Mouse (Mus musculus): ENCODE results near the gene 1700021F05Rik.
A peak's percentile ranks its signal among the peaks of the same experiment; 100 is the strongest.

Gene 1700021F05Rik

DNA sequence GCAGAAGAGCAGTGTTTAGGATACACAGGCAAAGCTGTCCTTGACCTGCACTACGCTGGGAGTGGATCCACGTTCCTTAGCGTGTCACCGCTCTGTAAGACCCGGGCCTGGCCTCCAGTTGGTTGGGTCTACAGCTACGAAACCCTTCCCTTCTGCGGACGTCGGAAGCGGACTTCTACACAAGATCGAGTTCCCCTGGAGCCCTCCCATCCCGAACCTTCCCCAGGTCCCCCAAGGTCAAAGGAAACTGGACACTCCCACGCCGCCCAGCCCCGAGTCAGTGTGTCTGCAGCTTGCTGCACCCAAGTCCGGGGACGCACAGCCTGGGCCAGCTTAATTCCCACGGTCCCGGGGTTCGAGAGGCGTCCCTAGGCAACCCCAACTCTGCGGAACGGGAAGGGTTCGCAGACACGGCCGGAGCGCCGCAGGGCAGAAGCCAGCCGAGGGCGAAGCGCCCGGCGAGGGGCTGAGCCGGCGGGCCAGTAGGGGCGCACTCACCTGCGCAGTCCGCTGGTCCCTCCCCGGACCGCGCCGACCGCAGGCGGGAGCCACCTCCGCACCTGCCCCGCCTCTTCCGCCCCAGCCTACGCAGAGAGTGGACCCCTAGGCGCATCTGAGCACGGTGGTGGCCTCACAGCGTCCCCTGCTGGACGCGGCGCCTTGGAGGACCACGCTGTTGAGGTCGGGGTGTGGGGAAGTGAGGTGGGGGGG is at the start of gene 1700021F05Rik:
Gene 1700021F05Rik, minus strand, starts transcription at position 553 of the 711 bp plus-strand sequence.
- DNase-seq (ENCODE audit: low spot score), result peak; percentile 99

DNA sequence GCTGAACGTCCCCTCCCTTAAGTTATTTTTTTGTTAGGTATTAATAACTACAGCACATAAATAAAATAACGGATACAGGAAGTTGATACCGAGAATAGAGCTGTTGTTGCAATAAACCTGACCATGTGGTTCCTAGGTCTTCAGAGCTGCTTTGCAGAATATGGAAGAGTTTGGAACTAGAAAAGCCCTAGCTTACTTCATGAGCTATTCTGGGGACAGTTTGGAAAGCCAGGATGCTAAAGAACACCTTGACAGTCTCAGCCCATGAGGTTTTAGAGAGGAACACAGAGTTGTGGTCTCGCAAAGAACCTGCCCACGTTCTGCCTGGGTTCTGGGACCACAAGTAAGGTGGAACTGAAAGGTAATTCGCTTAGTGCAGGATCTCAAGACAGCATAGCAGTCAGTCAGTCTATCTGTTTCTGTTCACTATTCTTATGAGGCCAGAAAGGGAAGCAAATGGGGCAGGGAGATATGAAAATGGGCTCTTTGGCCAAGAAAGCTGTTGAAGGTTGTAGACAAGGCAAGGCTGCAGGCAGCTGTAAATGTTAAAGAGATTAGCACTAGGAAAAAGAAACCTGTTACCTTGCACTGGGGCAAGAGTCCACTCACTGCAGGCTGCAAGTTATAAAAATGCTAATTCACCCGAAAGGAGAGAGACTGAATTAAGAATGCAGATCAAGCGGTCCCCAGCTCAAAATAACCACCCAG is 47.8 kb upstream of the 1700021F05Rik start:
- no peak for DNase-seq (ENCODE audit: low spot score)

DNA sequence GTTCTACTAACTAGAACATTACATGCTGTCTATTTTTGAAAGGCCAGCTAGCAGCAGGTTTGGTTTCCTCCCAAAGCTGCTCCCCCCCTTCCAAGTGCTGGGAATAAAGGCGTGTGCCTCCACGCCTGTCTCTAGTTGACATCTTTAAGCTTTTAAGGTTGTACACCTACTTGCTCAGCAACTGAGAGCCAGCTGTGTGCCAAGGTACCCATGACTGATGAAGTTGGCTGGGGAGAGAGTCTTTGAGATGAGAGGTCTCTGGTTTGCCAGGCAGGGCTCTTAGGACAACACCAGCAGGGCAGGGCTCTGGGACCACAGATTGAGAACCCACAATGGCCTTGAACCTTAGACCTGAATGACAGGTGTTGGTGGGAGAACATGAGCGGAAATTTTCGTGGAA is 43.7 kb upstream of the 1700021F05Rik start:
- no peak for DNase-seq (ENCODE audit: low spot score)

DNA sequence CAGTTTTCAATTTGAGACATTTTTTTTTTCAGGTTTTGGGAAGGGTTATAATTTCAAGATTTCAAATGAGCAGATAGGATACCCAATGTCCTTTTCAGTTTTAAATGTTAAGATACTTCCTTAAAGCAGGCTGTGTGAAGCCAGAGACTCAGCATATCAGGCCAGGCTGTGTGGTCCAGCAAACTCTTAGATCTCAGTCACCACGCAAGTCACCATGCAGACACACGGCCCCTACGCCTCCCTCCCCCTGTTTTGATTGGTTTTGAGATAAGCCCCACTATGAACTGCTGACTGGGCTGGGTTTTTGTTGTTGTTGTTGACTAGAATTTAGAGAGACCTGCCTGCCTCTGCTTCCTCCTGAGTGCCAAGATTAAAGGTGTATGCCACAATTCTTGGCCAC is 40.5 kb upstream of the 1700021F05Rik start:
- DNase-seq (ENCODE audit: low spot score), result peak; percentile 64

DNA sequence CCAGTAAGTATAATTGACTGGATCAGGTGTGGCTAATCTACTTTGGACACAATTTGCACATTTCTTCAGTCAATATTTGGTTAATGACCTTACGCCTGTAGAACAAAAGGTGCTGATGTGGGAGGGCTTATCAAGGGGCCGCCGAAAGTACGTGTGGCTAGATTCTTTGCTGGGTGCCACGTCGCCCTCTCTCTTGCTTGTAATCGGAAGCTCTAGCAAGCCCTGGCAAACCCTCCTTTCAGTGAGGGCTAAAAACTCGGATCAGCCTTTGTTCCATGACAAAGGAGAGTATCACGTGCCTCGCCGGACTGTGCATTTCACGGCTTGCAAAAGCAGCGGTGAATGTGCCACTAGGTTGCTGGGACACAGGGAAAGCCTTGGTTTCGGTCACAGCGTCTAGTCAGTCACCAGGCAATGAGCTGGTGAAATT is 39.9 kb upstream of the 1700021F05Rik start:
- DNase-seq (ENCODE audit: low spot score), result peak; percentile 91

DNA sequence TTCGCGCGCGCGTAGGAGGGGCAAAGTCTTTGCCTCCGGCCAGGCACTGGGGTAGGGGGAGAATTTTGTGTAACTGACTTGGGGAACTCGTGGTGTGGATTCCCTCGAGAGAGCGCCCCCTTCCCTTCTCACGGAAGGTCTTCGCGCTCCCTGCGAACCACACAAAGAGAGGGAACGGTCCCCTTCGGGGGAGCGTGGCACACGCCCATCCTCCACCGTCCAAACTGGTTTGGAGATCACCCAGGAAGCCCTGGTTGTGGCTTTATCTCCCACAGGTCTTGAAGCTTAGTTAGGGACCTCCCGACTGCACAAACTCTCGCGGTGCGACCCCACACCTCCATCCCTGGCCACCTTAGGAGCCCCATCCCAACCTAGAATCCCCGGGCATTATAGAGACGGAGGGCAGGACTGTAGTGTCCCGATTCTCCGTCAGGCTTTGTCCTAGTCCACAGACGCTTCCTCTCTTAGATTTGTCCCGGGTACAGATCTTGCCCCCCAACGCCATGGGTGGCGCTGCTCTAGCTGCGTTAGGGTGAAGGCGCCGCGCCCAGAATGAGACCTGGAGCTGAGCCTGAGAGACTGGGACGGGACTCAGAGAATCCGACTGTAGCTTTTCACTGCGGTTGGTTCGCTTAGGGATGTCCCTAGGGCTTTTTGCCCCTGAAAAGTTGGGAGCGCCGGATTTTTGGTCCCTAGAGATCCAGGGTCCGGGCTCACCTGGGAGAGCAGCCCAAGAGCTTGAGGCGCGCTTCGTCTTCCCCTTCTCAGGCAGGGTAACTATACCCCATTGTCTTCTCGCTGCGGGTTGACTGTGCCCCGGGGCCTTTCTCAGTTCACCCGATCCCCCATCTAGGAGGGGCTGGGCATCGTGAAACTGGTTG is 38.8 kb upstream of the 1700021F05Rik start:
- DNase-seq (ENCODE audit: low spot score), result peak; percentile 86

DNA sequence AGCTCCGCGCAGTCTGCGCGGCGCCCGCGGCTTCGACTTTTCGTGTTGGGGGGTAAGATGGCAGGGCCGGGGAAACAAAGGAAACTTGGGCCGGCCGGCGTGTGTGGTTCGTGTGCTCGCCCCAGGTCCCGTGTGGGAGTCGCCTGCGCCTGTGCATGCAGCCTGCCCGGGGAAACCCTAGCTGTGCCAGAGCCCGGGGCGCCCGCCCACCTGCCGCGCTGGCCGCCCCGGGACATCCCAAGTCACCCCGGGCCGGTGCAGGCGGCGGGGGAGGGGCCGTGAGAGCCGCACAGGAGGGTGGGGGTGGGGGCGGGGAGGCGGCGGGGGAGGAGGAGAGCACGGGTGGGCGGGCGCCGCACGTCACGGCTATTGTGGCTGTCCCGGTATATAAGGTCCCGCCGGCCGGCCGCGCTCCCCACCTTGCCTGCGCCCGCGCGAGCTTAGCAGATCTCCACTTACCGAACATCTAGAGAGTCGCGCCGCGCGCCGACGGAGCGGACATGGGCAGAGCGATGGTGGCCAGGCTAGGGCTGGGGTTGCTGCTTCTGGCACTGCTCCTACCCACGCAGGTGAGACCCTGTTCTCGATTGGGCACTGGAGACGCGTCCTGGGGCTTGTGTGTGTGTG is 38.1 kb upstream of the 1700021F05Rik start:
- peak; percentile 95 for DNase-seq (ENCODE audit: low spot score)

DNA sequence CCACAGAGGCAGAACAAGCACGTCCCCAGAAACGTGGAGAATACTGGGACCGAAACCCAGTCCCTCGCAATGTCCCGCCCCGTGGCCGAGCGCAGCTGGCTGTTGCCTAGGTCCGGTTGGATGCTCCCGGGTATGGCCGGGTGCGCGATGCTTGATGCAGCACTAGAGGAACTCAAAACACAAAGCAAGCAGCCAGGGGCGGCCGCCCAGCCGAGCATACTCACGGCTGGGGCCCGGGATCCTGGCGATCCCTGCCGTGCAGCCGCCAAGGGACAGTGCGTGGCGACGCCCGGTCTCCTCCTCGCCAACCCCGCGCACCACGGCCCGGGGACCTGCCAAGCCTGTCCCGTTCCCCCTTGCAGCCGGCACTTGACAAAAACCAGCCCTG is 37.6 kb upstream of the 1700021F05Rik start:
- DNase-seq (ENCODE audit: low spot score), result peak; percentile 89

DNA sequence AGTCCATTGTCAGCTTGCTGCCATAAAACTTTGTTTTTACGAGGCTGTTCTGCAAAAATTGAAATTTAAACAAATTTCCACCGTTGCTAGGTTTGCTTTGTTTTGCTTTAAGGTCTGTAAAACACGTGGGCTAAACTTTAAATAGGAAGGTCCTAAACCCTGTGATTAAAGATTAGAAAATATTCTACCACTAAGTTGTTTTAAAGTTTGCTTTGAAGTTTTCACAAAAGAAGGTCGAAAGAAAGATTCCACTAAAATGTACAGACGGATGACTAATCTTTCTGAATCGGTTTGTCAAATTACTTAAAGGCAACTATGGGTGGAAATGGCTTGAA is 37.2 kb upstream of the 1700021F05Rik start, which contains the start of gene Cd24a:
Gene Cd24a, plus strand, starts transcription at position 288 of the 335 bp plus-strand sequence.
- DNase-seq (ENCODE audit: low spot score), result no peak

DNA sequence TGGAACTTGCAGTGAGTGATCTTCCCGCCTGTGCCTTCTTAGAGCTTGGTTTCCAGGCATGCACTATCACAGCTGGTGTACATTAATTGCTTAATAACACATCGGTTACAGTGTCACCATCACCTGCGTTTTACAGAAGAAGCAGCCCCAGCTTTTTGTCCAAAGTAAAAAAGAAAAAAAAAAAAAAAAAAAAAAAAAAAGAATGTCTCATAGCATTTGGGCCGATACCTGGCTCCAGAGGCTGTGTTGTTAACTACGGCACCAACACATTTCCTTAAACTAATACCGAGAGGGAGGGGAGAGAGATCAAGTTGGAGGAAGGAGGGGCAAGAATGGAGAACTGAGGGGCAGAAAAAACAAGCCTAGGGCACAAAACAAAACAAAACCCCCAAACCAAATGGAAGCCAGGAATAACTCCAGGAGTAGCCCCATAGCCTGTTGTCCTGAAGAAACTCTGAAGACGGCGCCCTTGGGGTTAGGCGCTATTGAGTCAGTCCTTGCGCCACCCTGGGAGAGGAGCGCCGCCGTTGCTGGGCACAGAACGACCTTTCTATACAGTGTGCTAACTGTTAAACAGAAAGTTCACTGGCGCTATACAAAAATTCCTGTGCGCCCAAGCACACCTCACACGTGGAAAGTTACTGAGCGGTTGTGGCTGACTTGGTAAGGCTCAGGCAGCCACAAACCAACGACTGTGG is 36.7 kb upstream of the 1700021F05Rik start:
- DNase-seq (ENCODE audit: low spot score), result no peak

DNA sequence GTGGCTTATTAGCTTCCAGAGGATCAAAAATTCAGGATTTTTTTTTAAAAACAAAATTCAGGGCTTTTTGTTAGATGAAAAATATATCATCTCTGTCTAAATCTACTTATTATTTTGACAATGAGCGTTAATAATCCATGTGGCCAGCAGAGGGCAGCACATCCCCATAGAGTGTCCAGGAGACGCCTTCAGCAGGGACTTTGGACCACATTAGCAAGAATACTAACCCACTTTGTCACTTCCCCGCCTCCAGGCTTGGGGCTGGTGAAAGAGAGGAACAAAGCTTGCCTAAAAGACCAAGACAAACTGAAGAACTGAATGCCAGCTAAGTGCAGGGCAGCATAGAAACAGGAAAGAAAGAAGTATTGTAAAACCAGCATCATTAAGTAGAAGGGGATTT is 34.2 kb upstream of the 1700021F05Rik start:
- peak; percentile 89 for DNase-seq (ENCODE audit: low spot score)

DNA sequence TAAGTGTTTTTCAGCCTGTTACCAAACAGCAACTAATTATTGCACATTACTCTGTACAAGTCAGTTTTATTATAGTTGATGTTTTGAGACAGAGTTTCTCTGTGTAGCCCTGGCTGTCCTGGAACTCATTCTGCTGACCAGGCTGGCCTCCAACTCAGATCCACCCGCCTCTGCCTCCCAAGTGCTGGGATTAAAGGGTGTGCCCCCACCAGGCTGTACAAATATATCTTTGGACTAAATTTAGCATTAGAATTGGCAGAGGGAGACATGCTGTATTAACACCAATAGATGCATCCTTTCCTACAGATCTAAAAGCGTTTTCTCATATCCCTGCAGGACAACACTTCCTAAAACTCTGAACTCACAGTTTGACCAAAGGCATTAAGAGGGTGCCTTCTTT is 33.6 kb upstream of the 1700021F05Rik start:
- no peak for DNase-seq (ENCODE audit: low spot score)

DNA sequence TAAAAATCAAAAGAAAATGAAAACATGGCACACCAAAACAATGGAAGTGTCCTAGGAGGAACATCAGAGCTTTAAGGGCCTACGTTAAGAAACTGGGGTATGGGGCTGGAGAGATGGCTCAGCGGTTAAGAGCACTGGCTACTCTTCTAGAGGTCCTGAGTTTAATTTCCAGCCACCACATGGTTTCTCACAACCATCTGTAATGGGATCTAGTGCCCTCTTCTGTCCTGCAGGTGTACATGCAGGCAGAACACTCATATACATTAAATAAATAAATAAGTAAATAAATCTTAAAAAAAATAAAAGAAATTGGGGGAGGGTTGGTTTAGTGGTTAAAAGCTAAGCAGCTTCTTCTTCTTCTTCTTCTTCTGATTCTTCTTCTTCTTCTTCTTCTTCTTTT is 20.5 kb upstream of the 1700021F05Rik start:
- no peak for DNase-seq (ENCODE audit: low spot score)

DNA sequence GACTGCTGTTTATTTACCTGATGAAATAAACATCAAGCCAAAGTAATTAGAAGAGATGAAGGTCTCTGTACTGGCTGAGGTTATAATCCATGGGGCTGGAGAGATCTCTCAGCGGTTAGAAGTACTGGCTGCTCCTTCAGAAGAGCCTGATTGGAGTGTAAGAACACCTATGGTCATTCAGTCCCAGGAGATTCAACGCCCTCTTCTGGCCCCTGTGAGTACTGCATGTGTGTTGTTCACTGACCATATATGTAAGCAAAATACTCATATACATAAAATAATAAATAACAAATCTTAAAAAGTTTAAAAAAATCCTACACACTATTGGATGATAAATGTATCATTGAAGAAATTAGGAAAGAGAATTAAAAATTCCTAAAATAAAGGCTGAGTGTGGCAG is 20.0 kb upstream of the 1700021F05Rik start:
- no peak for DNase-seq (ENCODE audit: low spot score)

DNA sequence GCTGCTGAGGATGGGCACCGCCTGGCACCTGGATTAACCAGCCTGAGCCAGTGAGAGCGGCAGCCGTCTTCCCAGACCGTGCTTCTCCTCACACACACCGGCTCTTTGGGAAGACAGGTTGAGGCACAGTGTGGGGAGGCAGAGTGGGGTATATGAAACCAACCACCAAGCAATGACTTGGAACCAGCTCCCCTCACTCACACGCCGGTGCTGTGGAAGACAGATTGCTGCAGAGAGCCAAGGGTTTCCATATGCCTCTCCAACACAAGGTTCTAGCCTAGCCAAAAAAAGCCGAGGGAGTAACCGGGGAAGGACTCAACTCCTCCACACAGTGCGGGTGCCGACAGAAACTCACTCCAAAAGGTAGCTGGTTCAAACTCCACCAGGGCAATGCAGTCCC is 18.5 kb upstream of the 1700021F05Rik start:
- DNase-seq (ENCODE audit: low spot score), result no peak

DNA sequence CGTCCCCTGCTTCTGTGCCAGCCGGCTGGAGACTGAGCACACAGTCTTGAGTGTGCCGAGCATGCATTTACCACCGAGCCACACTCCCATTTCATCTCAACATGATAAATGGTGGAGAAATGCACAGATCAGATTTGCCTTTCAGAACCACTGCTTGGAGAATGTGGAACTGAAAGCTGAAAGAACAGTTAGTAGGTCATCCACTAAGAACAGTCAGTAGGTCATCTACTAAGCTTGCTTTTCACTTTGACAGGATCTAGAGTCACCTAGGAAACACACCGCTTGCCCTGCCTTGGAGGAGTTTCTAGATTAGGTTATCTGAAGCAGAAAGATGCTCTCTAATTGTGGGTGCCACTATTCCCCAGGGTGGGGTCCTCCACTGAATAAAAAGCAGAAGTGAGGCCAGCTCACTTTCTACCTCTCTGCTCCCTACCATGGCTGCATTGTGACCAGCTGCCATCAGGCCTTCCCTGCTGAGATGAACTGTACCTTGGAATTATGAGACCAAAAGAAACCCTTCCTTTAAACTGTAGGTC is 16.9 kb upstream of the 1700021F05Rik start:
- DNase-seq (ENCODE audit: low spot score), result no peak

DNA sequence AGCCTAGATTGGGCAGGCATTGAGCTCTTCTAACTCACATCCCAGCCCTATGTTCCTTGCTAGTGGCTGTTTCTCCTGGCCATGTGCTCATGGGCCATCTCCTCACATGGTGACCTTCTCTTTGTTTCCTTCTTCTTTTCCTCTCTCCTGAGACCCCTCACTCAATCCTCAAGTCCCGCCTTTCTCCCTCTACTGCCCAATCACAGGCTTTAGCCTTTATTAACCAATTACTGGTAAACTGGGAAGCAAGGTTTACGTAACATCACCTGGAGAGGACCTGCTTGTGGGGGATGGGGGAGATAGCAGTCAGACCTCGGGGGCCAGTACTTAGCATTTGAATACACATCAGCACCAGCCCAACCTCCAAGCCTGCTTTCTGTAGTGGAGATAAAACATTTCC is 10.6 kb upstream of the 1700021F05Rik start:
- no peak for DNase-seq (ENCODE audit: low spot score)

DNA sequence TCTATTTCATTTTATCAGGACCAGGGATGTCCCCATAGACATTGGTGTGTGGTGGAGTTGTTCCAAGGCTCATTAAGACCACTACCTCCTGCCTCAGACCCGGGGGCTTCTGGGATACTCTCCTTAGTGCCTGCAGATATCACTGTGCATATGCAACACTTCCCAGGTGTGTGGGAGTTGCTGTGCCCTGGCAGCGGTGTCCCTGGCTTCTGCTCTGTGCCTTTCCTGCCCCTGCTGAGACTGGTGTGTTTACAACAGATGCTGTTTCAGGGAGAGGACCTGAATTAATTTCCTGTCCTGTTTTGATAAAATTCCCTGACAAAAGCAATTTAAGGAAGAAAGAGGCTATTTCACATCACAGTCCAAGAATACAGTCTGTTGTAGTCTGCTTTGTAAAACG is 10.1 kb upstream of the 1700021F05Rik start:
- DNase-seq (ENCODE audit: low spot score), result no peak

DNA sequence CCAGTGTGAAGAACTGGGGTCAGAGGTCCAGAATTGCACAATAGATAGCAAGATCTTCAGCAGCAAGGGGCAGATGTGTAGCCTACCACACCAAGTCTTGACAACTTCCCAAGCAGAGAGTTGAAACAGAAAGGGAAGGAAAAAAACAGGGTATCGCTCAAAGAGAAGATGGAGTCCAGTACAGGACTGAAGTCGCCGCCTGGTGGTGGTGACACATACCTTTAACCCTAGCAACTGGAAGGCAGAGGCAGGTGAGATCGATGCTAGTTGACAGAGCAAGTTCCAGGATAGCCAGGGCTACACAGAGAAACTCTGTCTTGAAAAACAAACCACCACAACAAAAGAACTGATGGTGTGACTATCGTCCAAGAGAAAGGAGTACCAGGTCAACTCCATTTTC is 8.6 kb upstream of the 1700021F05Rik start:
- no peak for DNase-seq (ENCODE audit: low spot score)

DNA sequence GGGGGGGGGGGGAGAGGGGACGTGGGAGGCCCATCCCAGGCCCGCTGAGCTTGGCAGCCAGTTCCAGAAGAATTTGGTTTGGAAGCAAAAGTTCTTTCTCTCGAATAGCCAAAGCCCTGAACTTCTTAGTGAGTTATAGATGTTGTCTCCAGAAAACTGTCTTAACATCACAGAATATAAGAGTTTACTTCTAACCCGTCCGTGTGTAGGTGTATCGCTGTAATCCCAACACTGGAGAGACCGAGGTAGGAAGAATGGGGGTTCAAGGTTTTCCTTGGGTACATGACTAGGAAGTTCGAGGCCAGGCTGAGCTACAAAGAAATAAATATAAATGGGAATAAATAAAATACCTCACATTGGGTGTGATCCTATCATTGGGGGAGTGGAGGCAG is 355 bp upstream of the 1700021F05Rik start:
- no peak for DNase-seq (ENCODE audit: low spot score)

DNA sequence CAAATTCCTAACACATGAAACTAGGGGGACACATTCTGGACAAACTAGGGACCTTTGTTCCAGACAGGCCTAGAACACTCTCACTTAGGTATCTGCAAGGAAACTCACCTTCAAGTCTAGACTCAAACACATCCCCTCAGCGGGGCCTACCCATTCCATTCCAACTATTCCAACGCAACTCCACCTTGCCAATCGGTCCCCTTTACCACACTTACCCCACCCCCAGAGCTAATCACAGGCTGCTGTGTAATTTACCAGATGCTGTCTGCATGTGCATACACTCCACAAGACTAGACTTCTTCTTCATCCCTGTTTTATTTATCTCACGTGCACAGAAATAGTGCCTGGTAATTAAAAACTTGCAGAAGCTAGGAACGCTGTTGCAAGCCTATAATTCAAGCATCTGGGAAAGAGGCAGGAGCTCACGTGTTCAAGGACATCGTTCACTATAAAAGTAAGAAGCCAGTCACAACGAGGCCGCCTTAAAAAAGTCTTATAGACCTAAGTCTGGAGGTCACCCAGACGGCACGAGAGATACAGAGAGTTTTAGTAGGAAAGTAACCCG is 966 bp downstream of the 1700021F05Rik start:
- DNase-seq (ENCODE audit: low spot score), result peak; percentile 54
